Comparison of ENCODE assay signal across 31 mouse cellular contexts in genomic region chr3:122372617-122373016, GRCm38 (mm10).
DNase-seq lines count a peak whose midpoint lies in the region; ATAC-seq lines count a peak whose summit lies in the region.
"Had no signal": no experiment of that assay in that cellular context is flagged by ENCODE, and none has a peak within 500 bp of the region (broad histone marks: within the 10 kb centered on the region; RNA-seq: fewer than 3 reads in every experiment).

No protein-coding gene starts in this region.

- H3K4me3 ChIP-seq in heart, embryonic 13.5 days = no peak overlapping the region
- H3K4me3 ChIP-seq: forebrain, embryonic 10.5 days; gastrocnemius, adult 2 months; heart, embryonic 12.5 days; limb, embryonic 15.5 days; midbrain, embryonic 15.5 days; neural tube, embryonic 12.5 days had no signal

- no peaks in the 10 kb centered on the region for H3K36me3 ChIP-seq in heart, embryonic 13.5 days
- H3K36me3 ChIP-seq in splenic B cell, adult 2 months (ENCODE audit: control insufficient read depth, insufficient read depth, low read length, poor library complexity, severe bottlenecking) = no peaks in the 10 kb centered on the region
- H3K36me3 ChIP-seq: forebrain, embryonic 10.5 days; G1E; heart, embryonic 12.5 days; limb, embryonic 15.5 days; midbrain, embryonic 15.5 days; neural tube, embryonic 12.5 days had no signal

- ATAC-seq in heart, embryonic 13.5 days (ENCODE audit: extremely low read depth, insufficient number of reproducible peaks, low FRiP score, low TSS enrichment) = no peak
- peak; percentile 72 for ATAC-seq in granulocyte monocyte progenitor cell, adult 5-6 weeks (replicated peaks; ENCODE audit: poor library complexity, severe bottlenecking)
- ATAC-seq: activated CD4-positive, CD25-positive, alpha-beta regulatory T cell, adult 4 months; inflammation-experienced regulatory T-cells, adult 6 months; midbrain, embryonic 15.5 days had no signal

- peaks cover 28% of the 10 kb centered on the region for H3K4me1 ChIP-seq in heart, embryonic 13.5 days

- peak overlapping the region; percentile 24 for H3K27ac ChIP-seq in heart, embryonic 13.5 days (replicated peaks)
- H3K27ac ChIP-seq: forebrain, embryonic 10.5 days; gastrocnemius, adult 2 months; hindbrain, embryonic 14.5 days; kidney, postnatal 0 days; limb, embryonic 15.5 days; liver, embryonic 14.5 days; midbrain, embryonic 15.5 days; neural tube, embryonic 12.5 days; stomach, postnatal 0 days had no signal

- WGBS in heart, embryonic 13.5 days = 36% methylated on average over 4 of the region's 4 CpGs

- H3K9me3 ChIP-seq in heart, embryonic 13.5 days = no peaks in the 10 kb centered on the region
- H3K9me3 ChIP-seq: forebrain, embryonic 10.5 days; G1E; heart, embryonic 12.5 days; limb, embryonic 15.5 days; midbrain, embryonic 15.5 days; neural tube, embryonic 12.5 days had no signal

- no peak for DNase-seq in heart, adult 9 months (ENCODE audit: low spot score in 2 of 2)
- peak; percentile 16 for DNase-seq in MEL-GATA-1-ER (ENCODE audit: extremely low read depth, low read depth)
- peak; percentile 81 for DNase-seq in splenic B cell, adult 2 months (ENCODE audit: low read depth, low spot score)
- DNase-seq in adrenal gland, adult 18-20 months (ENCODE audit: low spot score in 2 of 2) = no peak
- DNase-seq in testis, postnatal 14 days (ENCODE audit: low spot score) = no peak
- DNase-seq: adrenal gland, postnatal 10 days; cerebellum, adult 11-12 months; cerebellum, postnatal 10 days; gastrocnemius, adult 2 months; heart, adult 11 months; heart, postnatal 4 days; kidney, adult 18-20 months; left cerebral cortex, postnatal 4 days; lung, embryonic 14.5 days; lung, postnatal 4 days; retina, postnatal 1 day; right cerebral cortex, postnatal 4 days had no signal

- no peaks in the 10 kb centered on the region; the same call in 1 of the 2 replicates for H3K27me3 ChIP-seq in heart, embryonic 13.5 days (replicated peaks)
- H3K27me3 ChIP-seq in splenic B cell, adult 2 months (ENCODE audit: control insufficient read depth, insufficient read depth, low read length, poor library complexity, severe bottlenecking) = no peaks in the 10 kb centered on the region
- H3K27me3 ChIP-seq: limb, embryonic 15.5 days; midbrain, embryonic 15.5 days; neural tube, embryonic 12.5 days had no signal

- no peak overlapping the region for H3K4me2 ChIP-seq in heart, embryonic 13.5 days
- H3K4me2 ChIP-seq: heart, embryonic 12.5 days; hindbrain, embryonic 14.5 days; limb, embryonic 15.5 days; lung, embryonic 14.5 days; midbrain, embryonic 15.5 days; neural tube, embryonic 12.5 days had no signal

- no peak overlapping the region for H3K9ac ChIP-seq in heart, embryonic 13.5 days
- H3K9ac ChIP-seq: heart, embryonic 12.5 days; hindbrain, embryonic 14.5 days; limb, embryonic 15.5 days; liver, embryonic 14.5 days; lung, embryonic 14.5 days; midbrain, embryonic 15.5 days; neural tube, embryonic 12.5 days had no signal

Comparison
In these comparisons a context has a peak if more than half of its experiments do, and no peak if none do; other contexts are left out.
1. DNase-seq: peak in MEL-GATA-1-ER (single experiment) and splenic B cell, adult 2 months (single experiment); none in heart, adult 9 months (0 of 2), adrenal gland, adult 18-20 months (0 of 2) and testis, postnatal 14 days (single experiment).